Mouse (Mus musculus): Measurements from ENCODE around the gene Tchp. TPM values are rescaled to one million over a fixed set of nuclear protein-coding genes. Genes with fewer than 3 reads are reported as not detected.

The Tchp gene
- 20.6 and 33.8 TPM in 2 replicates for total RNA-seq (2012; rRNA removed)

DNA sequence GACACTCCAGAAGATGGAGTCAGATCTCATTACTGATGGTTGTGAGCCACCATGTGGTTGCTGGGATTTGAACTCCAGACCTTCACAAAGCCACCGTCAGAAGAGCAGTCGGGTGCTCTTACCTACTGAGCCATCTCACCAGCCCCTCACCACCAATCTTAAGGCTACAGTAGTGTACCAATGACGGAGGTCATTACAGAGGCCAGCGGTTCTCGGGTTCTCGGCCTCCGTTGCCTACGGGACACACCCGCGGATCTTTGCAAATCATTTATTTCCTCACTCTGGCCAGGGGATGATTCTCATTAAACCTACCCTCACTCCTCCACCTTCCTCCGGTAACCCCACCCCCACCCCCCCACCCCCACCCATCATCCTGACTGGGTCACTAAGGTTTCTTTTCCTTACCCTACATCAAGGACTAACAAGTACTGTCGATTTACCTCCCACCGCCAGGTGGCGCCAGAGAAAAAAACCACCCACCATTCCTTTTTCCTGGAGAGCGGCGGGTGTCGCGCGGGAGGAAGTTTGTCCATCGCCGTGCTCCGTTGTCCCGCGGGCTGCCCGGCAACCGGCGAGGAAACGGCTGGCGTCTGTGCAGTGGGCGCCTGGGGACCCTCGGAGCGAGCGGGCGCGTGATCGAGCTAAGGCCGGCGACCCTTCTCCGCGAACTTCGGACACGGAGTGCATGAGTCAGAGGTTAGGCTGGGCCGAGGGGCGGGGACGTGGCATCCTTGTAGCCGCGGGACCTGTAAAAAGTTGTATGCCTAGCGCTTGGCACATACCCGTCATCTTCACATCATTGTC is at the start of gene Tchp:
Tchp (plus strand) TSS at position 496 of the 804 bp plus-strand sequence.
- in situ Hi-C loops (cut with MboI; ENCODE audit: low sequenced_read_pairs in 2 of 2, unreplicated experiment in 2 of 2): no loop called here
- DNase-seq (ENCODE audit: low read depth, low spot score): peak; percentile 98
- Histone ChIP-seq H3K4me1 (ENCODE audit: control insufficient read depth in 2 of 2, insufficient read depth in 2 of 2, low read length in 2 of 2, poor library complexity in 1 of 2) (peaks cover 0 to 11% of the 10 kb centered on the region in 2 experiments; a peak in 1 of 4 replicates), H3K27ac (ENCODE audit: insufficient read depth, low read depth, low read length, poor library complexity, severe bottlenecking) (no peak within 1 kb of the TSS), H3K36me3 (ENCODE audit: control insufficient read depth, insufficient read depth, low read length, poor library complexity, severe bottlenecking) (peaks cover 11% of the 10 kb centered on the region), H3K4me3 (ENCODE audit: insufficient read depth in 1 of 2, low read depth in 1 of 2, low read length in 2 of 2, poor library complexity in 1 of 2, severe bottlenecking in 1 of 2) (peak within 1 kb of the TSS; percentile 86 to 99), H3K9me3 (ENCODE audit: control insufficient read depth, insufficient read depth, low read depth, low read length) (no peaks in the 10 kb centered on the region), H3K9ac (ENCODE audit: insufficient read depth, low read depth, low read length, poor library complexity, severe bottlenecking) (peak within 1 kb of the TSS; percentile 92)
- TF ChIP-seq HCFC1 (IDR thresholded peaks at IDR 0.05; ENCODE audit: borderline replicate concordance, insufficient read depth, low read length) (peak; percentile 73; the same call in 1 of the 2 replicates), CHD2 (IDR thresholded peaks at IDR 0.05; ENCODE audit: low read depth, low read length) (no peak), ZC3H11A (IDR thresholded peaks at IDR 0.05; ENCODE audit: borderline replicate concordance, low read depth, low read length) (no peak), ZNF384 (IDR thresholded peaks at IDR 0.05; ENCODE audit: low read depth, low read length) (no peak), MAFK (IDR thresholded peaks at IDR 0.05; ENCODE audit: insufficient read depth, low read depth, low read length) (no peak)

- peak within 1 kb of the TSS; percentile 61 for H3K9ac ChIP-seq (ENCODE audit: insufficient read depth, low read depth, low read length, poor library complexity, severe bottlenecking)
- in situ Hi-C loops (cut with MboI; ENCODE audit: low sequenced_read_pairs in 2 of 2, unreplicated experiment in 2 of 2): no loop called here
- no peak within 1 kb of the TSS for H3K27ac ChIP-seq (ENCODE audit: insufficient read depth, low read depth, low read length, poor library complexity, severe bottlenecking)
- TF ChIP-seq ZC3H11A (IDR thresholded peaks at IDR 0.05; ENCODE audit: borderline replicate concordance, low read depth, low read length) (no peak), ZNF384 (IDR thresholded peaks at IDR 0.05; ENCODE audit: low read depth, low read length) (no peak), MAFK (IDR thresholded peaks at IDR 0.05; ENCODE audit: insufficient read depth, low read depth, low read length) (no peak), HCFC1 (IDR thresholded peaks at IDR 0.05; ENCODE audit: borderline replicate concordance, insufficient read depth, low read length) (no peak), CHD2 (IDR thresholded peaks at IDR 0.05; ENCODE audit: low read depth, low read length) (no peak)
- no peaks in the 10 kb centered on the region for H3K9me3 ChIP-seq (ENCODE audit: control insufficient read depth, insufficient read depth, low read depth, low read length)
- no peak for DNase-seq (ENCODE audit: low read depth, low spot score)
- peak within 1 kb of the TSS; percentile 65 to 66 for H3K4me3 ChIP-seq (ENCODE audit: insufficient read depth in 1 of 2, low read depth in 1 of 2, low read length in 2 of 2, poor library complexity in 1 of 2, severe bottlenecking in 1 of 2)
- H3K36me3 ChIP-seq (ENCODE audit: control insufficient read depth, insufficient read depth, low read length, poor library complexity, severe bottlenecking): no peaks in the 10 kb centered on the region
- H3K4me1 ChIP-seq (ENCODE audit: control insufficient read depth in 2 of 2, insufficient read depth in 2 of 2, low read length in 2 of 2, poor library complexity in 1 of 2): peaks cover 0 to 5% of the 10 kb centered on the region in 2 experiments; a peak in 1 of 4 replicates
Measured at GRCm38 (mm10) chr5:114658255-114658654, 49.3 kb upstream of the Tchp start, which contains the start of gene Trpv4. TSS of gene Trpv4 (minus strand) at chr5:114658421.

DNA sequence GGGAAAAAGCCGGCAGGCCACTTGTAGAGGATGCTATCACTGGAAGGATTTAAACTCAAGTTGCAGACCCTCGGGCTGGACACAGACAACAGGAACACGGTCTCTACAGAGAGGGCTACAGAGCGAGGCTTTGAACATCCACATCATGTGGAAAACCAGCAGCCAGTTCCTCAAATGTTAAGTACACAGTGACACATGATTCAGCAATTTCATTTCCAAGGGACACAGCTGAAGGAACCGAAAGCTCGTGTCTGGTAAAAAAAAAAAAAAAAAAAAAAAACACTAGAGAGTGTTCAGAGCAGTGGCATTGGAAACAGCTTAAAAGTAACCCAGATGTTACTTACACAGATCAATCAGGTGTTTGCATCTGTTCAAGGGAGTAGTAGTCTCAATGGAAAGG is 46.5 kb upstream of the Tchp start:
- no peaks in the 10 kb centered on the region for H3K9me3 ChIP-seq (ENCODE audit: control insufficient read depth, insufficient read depth, low read depth, low read length)
- in situ Hi-C loops (cut with MboI; ENCODE audit: low sequenced_read_pairs in 2 of 2, unreplicated experiment in 2 of 2): no loop called here
- no peak for DNase-seq (ENCODE audit: low read depth, low spot score)
- H3K4me1 ChIP-seq (ENCODE audit: control insufficient read depth in 2 of 2, insufficient read depth in 2 of 2, low read length in 2 of 2, poor library complexity in 1 of 2): peaks cover 0 to 22% of the 10 kb centered on the region in 2 experiments; a peak in 2 of 4 replicates
- H3K9ac ChIP-seq (ENCODE audit: insufficient read depth, low read depth, low read length, poor library complexity, severe bottlenecking): no peak overlapping the region
- H3K4me3 ChIP-seq (ENCODE audit: insufficient read depth in 1 of 2, low read depth in 1 of 2, low read length in 2 of 2, poor library complexity in 1 of 2, severe bottlenecking in 1 of 2): no peak overlapping the region
- no peak overlapping the region for H3K27ac ChIP-seq (ENCODE audit: insufficient read depth, low read depth, low read length, poor library complexity, severe bottlenecking)
- no peak for TF ChIP-seq MAFK (IDR thresholded peaks at IDR 0.05; ENCODE audit: insufficient read depth, low read depth, low read length)
- TF ChIP-seq ZNF384 (IDR thresholded peaks at IDR 0.05; ENCODE audit: low read depth, low read length): no peak
- H3K36me3 ChIP-seq (ENCODE audit: control insufficient read depth, insufficient read depth, low read length, poor library complexity, severe bottlenecking): no peaks in the 10 kb centered on the region

DNA sequence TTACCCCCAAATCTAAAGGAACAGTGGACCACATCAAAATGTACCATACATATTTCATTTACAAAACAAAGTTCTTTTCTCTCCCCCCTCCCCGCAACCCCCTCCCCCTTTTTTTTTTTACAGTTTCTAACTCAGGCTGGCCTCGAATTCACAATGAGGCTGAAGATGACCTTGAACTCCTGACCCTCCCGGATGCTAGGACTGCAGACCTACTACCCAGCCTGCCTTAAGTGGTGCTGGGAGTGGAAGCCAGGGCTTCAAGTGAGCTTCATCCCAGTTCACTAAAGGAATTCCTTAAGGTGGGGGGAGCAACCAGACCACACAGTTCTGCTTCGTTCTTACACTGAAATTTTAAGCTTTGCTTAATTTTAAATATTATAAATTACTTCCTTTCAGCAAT is 43.4 kb upstream of the Tchp start:
- DNase-seq (ENCODE audit: low read depth, low spot score): no peak
- Histone ChIP-seq H3K36me3 (ENCODE audit: control insufficient read depth, insufficient read depth, low read length, poor library complexity, severe bottlenecking) (no peaks in the 10 kb centered on the region), H3K9ac (ENCODE audit: insufficient read depth, low read depth, low read length, poor library complexity, severe bottlenecking) (no peak overlapping the region), H3K4me1 (ENCODE audit: control insufficient read depth in 2 of 2, insufficient read depth in 2 of 2, low read length in 2 of 2, poor library complexity in 1 of 2) (peaks cover 0 to 20% of the 10 kb centered on the region in 2 experiments; a peak in 2 of 4 replicates), H3K4me3 (ENCODE audit: insufficient read depth in 1 of 2, low read depth in 1 of 2, low read length in 2 of 2, poor library complexity in 1 of 2, severe bottlenecking in 1 of 2) (no peak overlapping the region), H3K27ac (ENCODE audit: insufficient read depth, low read depth, low read length, poor library complexity, severe bottlenecking) (no peak overlapping the region; the same call in 1 of the 2 replicates), H3K9me3 (ENCODE audit: control insufficient read depth, insufficient read depth, low read depth, low read length) (no peaks in the 10 kb centered on the region)
- in situ Hi-C loops (cut with MboI; ENCODE audit: low sequenced_read_pairs in 2 of 2, unreplicated experiment in 2 of 2): no loop called here
- TF ChIP-seq ZC3H11A (IDR thresholded peaks at IDR 0.05; ENCODE audit: borderline replicate concordance, low read depth, low read length): no peak
- no peak for TF ChIP-seq ZNF384 (IDR thresholded peaks at IDR 0.05; ENCODE audit: low read depth, low read length)

All from ES-E14 (cell line).